Mouse (Mus musculus) embryonic facial prominence, embryonic 13.5 days (tissue): ENCODE measurements around the gene Tagln. TPM values are rescaled to one million over a fixed set of nuclear protein-coding genes. Genes with fewer than 3 reads are reported as not detected.

ENCODE experiments used
- ATAC-seq: fragments of 200-750 bp; cut with Nextera tagmentation; 2 replicates; pipeline ENCODE4 v1.8.0; 2017; ENCODE audit warnings: low read depth; ENCODE audit not compliant: insufficient number of reproducible peaks, insufficient read depth, low FRiP score, low TSS enrichment
- H3K27ac ChIP-seq: fragments of 300-500 bp; sonication (generic); 2 replicates; pipeline ENCODE4 v1.5.1; 2015; ENCODE audit warnings: moderate library complexity, mild to moderate bottlenecking, inconsistent platforms
- H3K27me3 ChIP-seq: fragments of 300-500 bp; sonication (generic); 2 replicates; pipeline ENCODE4 v1.6.1; 2015; ENCODE audit warnings: mild to moderate bottlenecking, inconsistent platforms
- H3K36me3 ChIP-seq: fragments of 300-500 bp; sonication (generic); 2 replicates; pipeline ENCODE4 v1.6.1; 2015; ENCODE audit warnings: mild to moderate bottlenecking, inconsistent platforms
- H3K4me1 ChIP-seq: fragments of 300-500 bp; sonication (generic); 2 replicates; pipeline ENCODE4 v1.6.1; 2015; ENCODE audit warnings: inconsistent platforms
- H3K4me2 ChIP-seq: fragments of 300-500 bp; sonication (generic); 2 replicates; pipeline ENCODE4 v1.6.1; 2015; ENCODE audit warnings: moderate library complexity, mild to moderate bottlenecking, inconsistent platforms
- H3K4me3 ChIP-seq: fragments of 300-500 bp; sonication (generic); 2 replicates; pipeline ENCODE4 v1.5.1; 2015; ENCODE audit warnings: mild to moderate bottlenecking, inconsistent platforms
- H3K9ac ChIP-seq: fragments of 300-500 bp; sonication (generic); 2 replicates; pipeline ENCODE4 v1.6.1; 2015; ENCODE audit warnings: mild to moderate bottlenecking, inconsistent platforms
- H3K9me3 ChIP-seq: fragments of 300-500 bp; sonication (generic); 2 replicates; pipeline ENCODE4 v1.6.1; 2016; ENCODE audit warnings: inconsistent platforms
- WGBS: fragments of 180-500 bp; shearing (Covaris S2); methylation state at CpG from one replicate; pipeline ENCODE4 v1.1.7; 2015; ENCODE audit warnings: mixed read lengths; 5-methylcytosine and 5-hydroxymethylcytosine counted together
- polyA plus RNA-seq: library from polyadenylated mRNA; unstranded; fragments of >200 nt; fragmentation: Nextera tagmentation; extraction: Ambion mirVana; gene quantifications from 2 replicates; pipeline ENCODE4 v1.2.1, GENCODE M21; 2015

Gene Tagln
- polyA plus RNA-seq, 1 experiment from 2014 or later, result 25.3 TPM

GRCm38 (mm10) chr9:45944506-45945400 is 8.9 kb upstream of the Tagln start:
- 83% methylated on average over 13 of the region's 13 CpGs for WGBS
- peaks cover 95% of the 10 kb centered on the region for H3K36me3 ChIP-seq

GRCm38 (mm10) chr9:45943628-45944505 is 8.0 kb upstream of the Tagln start:
- WGBS, result 86% methylated on average over 8 of the region's 8 CpGs
- Histone ChIP-seq H3K9me3 (no peaks in the 10 kb centered on the region), H3K36me3 (peaks cover 95% of the 10 kb centered on the region), H3K4me1 (no peaks in the 10 kb centered on the region), H3K27ac (no peak overlapping the region), H3K4me3 (no peak overlapping the region), H3K4me2 (no peak overlapping the region), H3K9ac (no peak overlapping the region), H3K27me3 (no peaks in the 10 kb centered on the region)
- ATAC-seq, result no peak

More at GRCm38 (mm10) chr9:45944506-45945400, 8.9 kb upstream of the Tagln start:
- Histone ChIP-seq H3K4me1 (no peaks in the 10 kb centered on the region), H3K27me3 (no peaks in the 10 kb centered on the region), H3K27ac (no peak overlapping the region), H3K9me3 (no peaks in the 10 kb centered on the region), H3K4me3 (no peak overlapping the region), H3K4me2 (no peak overlapping the region), H3K9ac (no peak overlapping the region)
- ATAC-seq, result no peak

GRCm38 (mm10) chr9:45942916-45943315 is 7.1 kb upstream of the Tagln start:
- Histone ChIP-seq H3K27me3 (no peaks in the 10 kb centered on the region), H3K4me3 (no peak overlapping the region), H3K4me2 (no peak overlapping the region), H3K9ac (no peak overlapping the region), H3K9me3 (no peaks in the 10 kb centered on the region), H3K4me1 (no peaks in the 10 kb centered on the region), H3K36me3 (peaks cover 95% of the 10 kb centered on the region), H3K27ac (no peak overlapping the region)
- WGBS, result 85% methylated on average over 8 of the region's 8 CpGs
- ATAC-seq, result no peak

GRCm38 (mm10) chr9:45942464-45942863 is 6.6 kb upstream of the Tagln start:
- Histone ChIP-seq H3K9ac (no peak overlapping the region), H3K36me3 (peaks cover 95% of the 10 kb centered on the region), H3K4me2 (no peak overlapping the region), H3K9me3 (no peaks in the 10 kb centered on the region), H3K27ac (no peak overlapping the region), H3K4me3 (no peak overlapping the region), H3K4me1 (no peaks in the 10 kb centered on the region), H3K27me3 (no peaks in the 10 kb centered on the region)
- ATAC-seq, result no peak
- 94% methylated on average over 16 of the region's 16 CpGs for WGBS

- Histone ChIP-seq H3K4me2 (no peak overlapping the region), H3K4me3 (no peak overlapping the region)
Measured at GRCm38 (mm10) chr9:45941329-45941888, 5.6 kb upstream of the Tagln start.

GRCm38 (mm10) chr9:45939794-45940193 is 3.9 kb upstream of the Tagln start:
- no peak overlapping the region for H3K4me2 ChIP-seq
- H3K27ac ChIP-seq, result no peak overlapping the region
- no peaks in the 10 kb centered on the region for H3K9me3 ChIP-seq
- no peak for ATAC-seq
- H3K4me3 ChIP-seq, result no peak overlapping the region
- H3K36me3 ChIP-seq, result peaks cover 68% of the 10 kb centered on the region
- 0 out of 2 replicates have a peak overlapping the region, but pooled peaks have one; percentile 21 for H3K9ac ChIP-seq
- WGBS, result 92% methylated on average over 6 of the region's 6 CpGs
- no peaks in the 10 kb centered on the region for H3K27me3 ChIP-seq
- H3K4me1 ChIP-seq, result peaks cover 13% of the 10 kb centered on the region

More at GRCm38 (mm10) chr9:45941329-45941888, 5.6 kb upstream of the Tagln start:
- no peaks in the 10 kb centered on the region for H3K27me3 ChIP-seq
- WGBS, result 66% methylated on average over 18 of the region's 18 CpGs
- H3K9ac ChIP-seq, result no peak overlapping the region
- H3K36me3 ChIP-seq, result peaks cover 85% of the 10 kb centered on the region
- no peak overlapping the region for H3K27ac ChIP-seq
- ATAC-seq, result no peak
- H3K9me3 ChIP-seq, result no peaks in the 10 kb centered on the region
- peaks cover under 1% of the 10 kb centered on the region for H3K4me1 ChIP-seq

GRCm38 (mm10) chr9:45938952-45939637 is 3.2 kb upstream of the Tagln start:
- H3K4me1 ChIP-seq, result peaks cover 13% of the 10 kb centered on the region
- 71% methylated on average over 15 of the region's 15 CpGs for WGBS
- no peak overlapping the region for H3K4me2 ChIP-seq
- H3K27me3 ChIP-seq, result no peaks in the 10 kb centered on the region
- no peak overlapping the region for H3K27ac ChIP-seq
- H3K36me3 ChIP-seq, result peaks cover 61% of the 10 kb centered on the region
- H3K9me3 ChIP-seq, result no peaks in the 10 kb centered on the region
- H3K9ac ChIP-seq, result no peak overlapping the region
- no peak for ATAC-seq
- no peak overlapping the region for H3K4me3 ChIP-seq

GRCm38 (mm10) chr9:45938088-45938487 is 2.2 kb upstream of the Tagln start:
- Histone ChIP-seq H3K27ac (no peak overlapping the region), H3K4me1 (peaks cover 20% of the 10 kb centered on the region), H3K9me3 (no peaks in the 10 kb centered on the region), H3K4me2 (no peak overlapping the region), H3K9ac (no peak overlapping the region), H3K36me3 (peaks cover 51% of the 10 kb centered on the region), H3K27me3 (no peaks in the 10 kb centered on the region), H3K4me3 (no peak overlapping the region)
- ATAC-seq, result no peak
- 93% methylated on average over 8 of the region's 8 CpGs for WGBS

GRCm38 (mm10) chr9:45936883-45937282 is 1.0 kb upstream of the Tagln start:
- H3K4me3 ChIP-seq, result no peak overlapping the region
- no peak for ATAC-seq
- H3K9me3 ChIP-seq, result no peaks in the 10 kb centered on the region
- no peak overlapping the region for H3K4me2 ChIP-seq
- 0 out of 2 replicates have a peak overlapping the region, but pooled peaks have one; percentile 3 for H3K27ac ChIP-seq
- 17% methylated on average over 3 of the region's 3 CpGs for WGBS
- H3K36me3 ChIP-seq, result peaks cover 41% of the 10 kb centered on the region
- no peaks in the 10 kb centered on the region for H3K27me3 ChIP-seq
- H3K4me1 ChIP-seq, result peaks cover 32% of the 10 kb centered on the region
- no peak overlapping the region for H3K9ac ChIP-seq

- Histone ChIP-seq H3K4me3 (no peak overlapping the region), H3K27ac (no peak overlapping the region), H3K27me3 (no peaks in the 10 kb centered on the region), H3K4me1 (peaks cover 32% of the 10 kb centered on the region), H3K4me2 (no peak overlapping the region), H3K9ac (no peak overlapping the region), H3K9me3 (no peaks in the 10 kb centered on the region), H3K36me3 (peaks cover 41% of the 10 kb centered on the region)
- no peak for ATAC-seq
- WGBS, result 65% methylated on average over 11 of the region's 11 CpGs
Measured at GRCm38 (mm10) chr9:45932571-45933415, 3.1 kb downstream of the Tagln start.
